Mouse (Mus musculus): ENCODE results near the gene 6430550D23Rik. TPM values are rescaled to one million over a fixed set of nuclear protein-coding genes. Genes with fewer than 3 reads are reported as not detected.

6430550D23Rik gene
- 0.64 and 0.90 TPM in 2 replicates for polyA plus RNA-seq (2015; fragmentation: Nextera tagmentation; extraction: Ambion mirVana)

GRCm38 (mm10) chr2:156007888-156008532 is at the start of gene 6430550D23Rik, which contains the start of gene Ergic3:
TSS of gene 6430550D23Rik (minus strand) at chr2:156007977.
TSS of gene Ergic3 (plus strand) at chr2:156008045.
- Histone ChIP-seq H3K27ac (ENCODE audit: low read depth) (peak within 1 kb of the TSS; percentile 80), H3K4me2 (ENCODE audit: low read depth, low read length) (peak within 1 kb of the TSS; percentile 94), H3K27me3 (ENCODE audit: insufficient read depth, low read length) (no peaks in the 10 kb centered on the region), H3K36me3 (replicated peaks; ENCODE audit: insufficient read depth, low read length) (peaks cover 26% of the 10 kb centered on the region), H3K9me3 (ENCODE audit: low read length) (no peaks in the 10 kb centered on the region), H3K4me1 (ENCODE audit: insufficient read depth) (peaks cover 8% of the 10 kb centered on the region), H3K4me3 (ENCODE audit: low read depth, low read length) (peak within 1 kb of the TSS; percentile 96), H3K9ac (replicated peaks) (peak within 1 kb of the TSS; percentile 87)
- DNase-seq (peak; percentile 99), ATAC-seq (peak; percentile 100)
- WGBS (ENCODE audit: insufficient replicate concordance): 0% methylated on average over 43 of the region's 45 CpGs
- no peak; the same call in 1 of the 2 replicates for TF ChIP-seq EP300 (IDR thresholded peaks at IDR 0.05; ENCODE audit: low read depth)
- TF ChIP-seq CTCF (IDR thresholded peaks at IDR 0.05; ENCODE audit: low read depth): no peak

GRCm38 (mm10) chr2:156052816-156053215 is 45.0 kb upstream of the 6430550D23Rik start, which contains the start of gene Fer1l4:
TSS of gene Fer1l4 (minus strand) at chr2:156052947.
- DNase-seq: no peak

DNA sequence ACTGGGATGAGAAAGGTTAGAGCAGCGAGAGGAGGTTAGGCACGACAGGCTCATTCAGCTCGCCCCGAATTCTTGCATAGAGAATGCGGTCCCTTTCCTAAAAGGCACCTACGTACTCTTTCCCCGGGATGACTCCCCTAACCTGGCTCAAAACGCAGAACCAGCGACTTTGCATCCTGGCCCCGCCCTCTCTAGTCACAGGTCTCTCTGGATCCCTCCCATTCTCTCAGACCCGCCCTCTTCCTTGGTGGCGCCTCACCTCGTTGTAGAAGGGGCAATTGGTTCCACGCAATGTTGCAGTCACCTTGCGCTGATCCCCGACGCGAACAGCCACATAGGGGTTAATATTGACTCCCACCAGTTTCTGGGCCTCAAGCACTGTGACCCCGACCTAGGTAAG is 40.2 kb upstream of the 6430550D23Rik start:
- H3K27ac ChIP-seq (ENCODE audit: low read depth): no peak overlapping the region
- H3K4me3 ChIP-seq (ENCODE audit: low read depth, low read length): no peak overlapping the region
- WGBS (ENCODE audit: insufficient replicate concordance): 12% methylated on average over 19 of the region's 19 CpGs
- no peak for DNase-seq
- no peak overlapping the region for H3K9ac ChIP-seq (replicated peaks)
- TF ChIP-seq CTCF (IDR thresholded peaks at IDR 0.05; ENCODE audit: low read depth): no peak
- no peak for TF ChIP-seq EP300 (IDR thresholded peaks at IDR 0.05; ENCODE audit: low read depth)
- H3K9me3 ChIP-seq (ENCODE audit: low read length): no peaks in the 10 kb centered on the region
- no peaks in the 10 kb centered on the region for H3K36me3 ChIP-seq (replicated peaks; ENCODE audit: insufficient read depth, low read length)
- no peaks in the 10 kb centered on the region for H3K4me1 ChIP-seq (ENCODE audit: insufficient read depth)
- no peak for ATAC-seq
- 0 out of 2 replicates have a peak, but pooled peaks cover 11% of the 10 kb centered on the region for H3K27me3 ChIP-seq (ENCODE audit: insufficient read depth, low read length)
- H3K4me2 ChIP-seq (ENCODE audit: low read depth, low read length): no peak overlapping the region

More at GRCm38 (mm10) chr2:156052816-156053215, 45.0 kb upstream of the 6430550D23Rik start, which contains the start of gene Fer1l4:
- Histone ChIP-seq H3K9me3 (ENCODE audit: low read length) (no peaks in the 10 kb centered on the region), H3K9ac (replicated peaks) (no peak within 1 kb of the TSS), H3K4me2 (ENCODE audit: low read depth, low read length) (no peak within 1 kb of the TSS), H3K36me3 (replicated peaks; ENCODE audit: insufficient read depth, low read length) (no peaks in the 10 kb centered on the region), H3K27ac (ENCODE audit: low read depth) (no peak within 1 kb of the TSS), H3K27me3 (ENCODE audit: insufficient read depth, low read length) (0 out of 2 replicates have a peak, but pooled peaks cover 4% of the 10 kb centered on the region), H3K4me1 (ENCODE audit: insufficient read depth) (no peaks in the 10 kb centered on the region), H3K4me3 (ENCODE audit: low read depth, low read length) (no peak within 1 kb of the TSS)
- WGBS (ENCODE audit: insufficient replicate concordance): 58% methylated on average over 9 of the region's 9 CpGs
- TF ChIP-seq EP300 (IDR thresholded peaks at IDR 0.05; ENCODE audit: low read depth) (no peak), CTCF (IDR thresholded peaks at IDR 0.05; ENCODE audit: low read depth) (no peak)
- no peak for ATAC-seq

DNA sequence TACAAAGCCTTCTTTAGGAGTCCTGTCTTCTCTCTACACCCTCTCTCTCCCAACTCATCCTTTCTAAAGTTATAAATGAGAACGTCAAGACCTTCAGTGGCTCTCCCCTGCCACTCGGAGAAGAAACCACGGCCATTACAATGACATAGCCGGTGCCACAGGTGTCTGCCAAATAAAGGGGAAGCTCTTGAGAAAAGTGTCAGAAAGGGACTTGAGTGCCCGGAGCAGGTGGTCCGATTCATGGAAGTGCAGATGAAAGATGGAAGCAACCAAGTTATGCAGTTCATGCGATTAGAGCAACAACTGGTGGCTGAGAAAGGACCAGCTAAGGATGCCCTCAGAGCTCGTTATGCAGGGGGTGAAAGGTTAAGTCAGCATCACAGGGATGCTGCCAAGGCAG is 35.1 kb upstream of the 6430550D23Rik start:
- Histone ChIP-seq H3K4me2 (ENCODE audit: low read depth, low read length) (no peak overlapping the region), H3K9me3 (ENCODE audit: low read length) (no peaks in the 10 kb centered on the region), H3K27ac (ENCODE audit: low read depth) (no peak overlapping the region), H3K27me3 (ENCODE audit: insufficient read depth, low read length) (0 out of 2 replicates have a peak, but pooled peaks cover 7% of the 10 kb centered on the region), H3K4me1 (ENCODE audit: insufficient read depth) (no peaks in the 10 kb centered on the region), H3K36me3 (replicated peaks; ENCODE audit: insufficient read depth, low read length) (no peaks in the 10 kb centered on the region), H3K9ac (replicated peaks) (no peak overlapping the region), H3K4me3 (ENCODE audit: low read depth, low read length) (no peak overlapping the region)
- no peak for ATAC-seq
- no peak for DNase-seq
- WGBS (ENCODE audit: insufficient replicate concordance): 64% methylated on average over 8 of the region's 8 CpGs
- TF ChIP-seq CTCF (IDR thresholded peaks at IDR 0.05; ENCODE audit: low read depth) (no peak), EP300 (IDR thresholded peaks at IDR 0.05; ENCODE audit: low read depth) (no peak)

GRCm38 (mm10) chr2:156039390-156039789 is 31.6 kb upstream of the 6430550D23Rik start:
- 82% methylated on average over 3 of the region's 3 CpGs for WGBS (ENCODE audit: insufficient replicate concordance)
- Histone ChIP-seq H3K36me3 (replicated peaks; ENCODE audit: insufficient read depth, low read length) (no peaks in the 10 kb centered on the region), H3K4me1 (ENCODE audit: insufficient read depth) (no peaks in the 10 kb centered on the region), H3K9me3 (ENCODE audit: low read length) (no peaks in the 10 kb centered on the region), H3K4me2 (ENCODE audit: low read depth, low read length) (no peak overlapping the region), H3K9ac (replicated peaks) (no peak overlapping the region), H3K27ac (ENCODE audit: low read depth) (no peak overlapping the region), H3K4me3 (ENCODE audit: low read depth, low read length) (no peak overlapping the region), H3K27me3 (ENCODE audit: insufficient read depth, low read length) (no peaks in the 10 kb centered on the region)
- ATAC-seq (no peak), DNase-seq (no peak)
- no peak for TF ChIP-seq EP300 (IDR thresholded peaks at IDR 0.05; ENCODE audit: low read depth)
- TF ChIP-seq CTCF (IDR thresholded peaks at IDR 0.05; ENCODE audit: low read depth): no peak

GRCm38 (mm10) chr2:156025482-156025881 is 17.7 kb upstream of the 6430550D23Rik start:
- H3K36me3 ChIP-seq (replicated peaks; ENCODE audit: insufficient read depth, low read length): no peaks in the 10 kb centered on the region
- H3K27ac ChIP-seq (ENCODE audit: low read depth): no peak overlapping the region
- no peak overlapping the region for H3K4me3 ChIP-seq (ENCODE audit: low read depth, low read length)
- no peaks in the 10 kb centered on the region for H3K27me3 ChIP-seq (ENCODE audit: insufficient read depth, low read length)
- no peak for TF ChIP-seq CTCF (IDR thresholded peaks at IDR 0.05; ENCODE audit: low read depth)
- TF ChIP-seq EP300 (IDR thresholded peaks at IDR 0.05; ENCODE audit: low read depth): no peak
- H3K4me1 ChIP-seq (ENCODE audit: insufficient read depth): 0 out of 2 replicates have a peak, but pooled peaks cover 2% of the 10 kb centered on the region
- no peak overlapping the region for H3K4me2 ChIP-seq (ENCODE audit: low read depth, low read length)
- ATAC-seq (no peak), DNase-seq (no peak)
- no peak overlapping the region for H3K9ac ChIP-seq (replicated peaks)
- H3K9me3 ChIP-seq (ENCODE audit: low read length): no peaks in the 10 kb centered on the region
